Mouse (Mus musculus) embryonic fibroblast, embryonic 13.5 days (primary cell): Measurements from ENCODE around the gene Fau.

Experiments
- CTCF ChIP-seq: IDR thresholded peaks from 2 replicates; pipeline ENCODE4 v1.5.1; 2011; ENCODE audit warnings: mild to moderate bottlenecking, control low read depth, low read length, moderate library complexity, borderline replicate concordance; ENCODE audit not compliant: insufficient read depth
- POLR2A ChIP-seq: IDR thresholded peaks from 2 replicates; pipeline ENCODE4 v1.6.1; 2011; ENCODE audit warnings: low read depth, mild to moderate bottlenecking, control low read depth, low read length, moderate library complexity

DNA sequence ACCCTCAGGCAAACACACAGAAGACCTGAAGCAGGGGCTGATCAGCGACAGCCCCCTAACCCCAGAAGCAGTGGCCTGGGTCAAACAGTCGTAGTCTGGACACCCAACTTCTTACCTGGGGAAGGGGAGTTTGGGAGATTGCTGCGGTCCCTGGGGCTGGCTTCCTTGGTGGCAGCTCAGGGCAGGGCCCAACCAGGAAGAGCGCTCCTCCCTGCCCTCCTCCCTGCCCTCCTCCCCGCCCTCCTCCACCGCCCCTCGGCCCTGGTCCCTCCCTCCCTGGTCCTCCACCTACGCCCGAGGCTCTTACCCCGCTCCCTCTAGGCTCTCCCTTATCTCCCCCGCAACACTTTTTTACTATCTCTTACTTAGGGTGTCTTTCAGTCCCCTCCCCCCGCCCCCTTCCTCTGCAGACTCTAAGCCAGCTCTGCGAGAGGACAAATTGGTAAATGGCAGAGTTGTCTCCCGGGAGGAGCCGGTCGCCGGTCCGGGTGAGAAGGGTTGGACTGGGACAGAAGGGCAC is 42.6 kb upstream of the Fau start:
- TF ChIP-seq CTCF (no peak), POLR2A (peak; percentile 67)
